Mouse (Mus musculus) forebrain, embryonic 13.5 days (tissue): ENCODE data around the gene Crtam. TPM values are rescaled to one million over a fixed set of nuclear protein-coding genes. Genes with fewer than 3 reads are reported as not detected.

Experiments used
- ATAC-seq: fragments of 200-750 bp; cut with Nextera tagmentation; 2 replicates; pipeline ENCODE4 v1.8.0; 2017
- H3K27ac ChIP-seq: fragments of 300-500 bp; sonication (generic); 2 replicates; pipeline ENCODE4 v1.5.1; 2015; ENCODE audit warnings: inconsistent platforms, mild to moderate bottlenecking, moderate library complexity
- H3K27me3 ChIP-seq: fragments of 300-500 bp; sonication (generic); 2 replicates; pipeline ENCODE4 v1.6.1; 2015; ENCODE audit warnings: mild to moderate bottlenecking, inconsistent platforms
- H3K36me3 ChIP-seq: fragments of 300-500 bp; sonication (generic); 2 replicates; pipeline ENCODE4 v1.6.1; 2015; ENCODE audit warnings: mild to moderate bottlenecking, inconsistent platforms; ENCODE audit not compliant: poor library complexity, severe bottlenecking
- H3K4me1 ChIP-seq: fragments of 300-500 bp; sonication (generic); 2 replicates; pipeline ENCODE4 v1.6.1; 2015; ENCODE audit warnings: inconsistent platforms
- H3K4me2 ChIP-seq: fragments of 300-500 bp; sonication (generic); 2 replicates; pipeline ENCODE4 v1.6.1; 2015; ENCODE audit warnings: inconsistent platforms, mild to moderate bottlenecking, moderate library complexity
- H3K4me3 ChIP-seq: fragments of 300-500 bp; sonication (generic); 2 replicates; pipeline ENCODE4 v1.5.1; 2015; ENCODE audit warnings: mild to moderate bottlenecking, inconsistent platforms
- H3K9ac ChIP-seq: fragments of 300-500 bp; sonication (generic); 2 replicates; pipeline ENCODE4 v1.6.1; 2015; ENCODE audit warnings: mild to moderate bottlenecking, inconsistent platforms
- H3K9me3 ChIP-seq: fragments of 300-500 bp; sonication (generic); replicated peaks from 2 replicates; pipeline ENCODE4 v1.6.1; 2016; ENCODE audit warnings: inconsistent platforms
- WGBS: fragments of 180-500 bp; shearing (Covaris S2); methylation state at CpG from one replicate; pipeline ENCODE4 v1.1.7; 2015; 5-methylcytosine and 5-hydroxymethylcytosine counted together
- polyA plus RNA-seq: library from polyadenylated mRNA; unstranded; fragments of >200 nt; fragmentation: Nextera tagmentation; extraction: Ambion mirVana; gene quantifications from 2 replicates; pipeline ENCODE4 v1.2.1, GENCODE M21; 2015

The Crtam gene
- polyA plus RNA-seq, 1 experiment from 2014 or later = not detected

GRCm38 (mm10) chr9:40948473-40948872 is 56.0 kb downstream of the Crtam start:
- H3K9ac ChIP-seq = no peak overlapping the region
- H3K4me2 ChIP-seq = no peak overlapping the region
- H3K4me1 ChIP-seq = peaks cover 5% of the 10 kb centered on the region; the same call in 1 of the 2 replicates
- 94% methylated on average over 6 of the region's 6 CpGs for WGBS
- ATAC-seq = no peak
- peaks cover 16% of the 10 kb centered on the region; the same call in 1 of the 2 replicates for H3K27me3 ChIP-seq
- no peak overlapping the region for H3K4me3 ChIP-seq
- no peaks in the 10 kb centered on the region for H3K9me3 ChIP-seq
- no peak overlapping the region for H3K27ac ChIP-seq
- H3K36me3 ChIP-seq = no peaks in the 10 kb centered on the region

- Histone ChIP-seq H3K9me3 (no peaks in the 10 kb centered on the region), H3K27ac (no peak overlapping the region), H3K9ac (no peak overlapping the region), H3K4me3 (no peak overlapping the region), H3K36me3 (no peaks in the 10 kb centered on the region), H3K4me2 (no peak overlapping the region), H3K27me3 (peaks cover 16% of the 10 kb centered on the region; the same call in 1 of the 2 replicates), H3K4me1 (peaks cover 5% of the 10 kb centered on the region; the same call in 1 of the 2 replicates)
- ATAC-seq = no peak
- WGBS = 81% methylated on average over 4 of the region's 4 CpGs
Measured at GRCm38 (mm10) chr9:40947131-40947530, 57.3 kb downstream of the Crtam start.

- ATAC-seq = no peak; the same call in 1 of the 2 replicates
- no peaks in the 10 kb centered on the region for H3K27me3 ChIP-seq
- no peaks in the 10 kb centered on the region for H3K9me3 ChIP-seq
- no peak overlapping the region for H3K9ac ChIP-seq
- H3K27ac ChIP-seq = no peak overlapping the region
- WGBS = 67% methylated on average over 7 of the region's 7 CpGs
- no peak overlapping the region for H3K4me3 ChIP-seq
- no peaks in the 10 kb centered on the region for H3K36me3 ChIP-seq
- H3K4me1 ChIP-seq = no peaks in the 10 kb centered on the region
- H3K4me2 ChIP-seq = no peak overlapping the region
Measured at GRCm38 (mm10) chr9:40937425-40937824, 67.0 kb downstream of the Crtam start.

GRCm38 (mm10) chr9:40933323-40933722 is 71.1 kb downstream of the Crtam start:
- WGBS = 67% methylated on average over 3 of the region's 3 CpGs
- no peaks in the 10 kb centered on the region for H3K36me3 ChIP-seq
- H3K4me2 ChIP-seq = no peak overlapping the region
- no peaks in the 10 kb centered on the region for H3K27me3 ChIP-seq
- H3K4me3 ChIP-seq = no peak overlapping the region
- H3K9ac ChIP-seq = no peak overlapping the region
- no peaks in the 10 kb centered on the region for H3K4me1 ChIP-seq
- no peak overlapping the region for H3K27ac ChIP-seq
- no peaks in the 10 kb centered on the region for H3K9me3 ChIP-seq
- ATAC-seq = no peak

GRCm38 (mm10) chr9:40927351-40927980 is 77.0 kb downstream of the Crtam start:
- ATAC-seq = no peak
- WGBS = 47% methylated on average over 17 of the region's 17 CpGs
- Histone ChIP-seq H3K9me3 (no peaks in the 10 kb centered on the region), H3K36me3 (no peaks in the 10 kb centered on the region), H3K4me3 (no peak overlapping the region), H3K4me1 (peaks cover 9% of the 10 kb centered on the region), H3K9ac (no peak overlapping the region), H3K4me2 (peak overlapping the region; percentile 24; the same call in 1 of the 2 replicates), H3K27ac (peak overlapping the region; percentile 49), H3K27me3 (no peaks in the 10 kb centered on the region)

Other genes starting within 250 kb of the Crtam start
- 3,030 and 3,122 TPM in 2 replicates for gene Hspa8, start 203.6 kb downstream of the Crtam start, polyA plus RNA-seq
- gene Bsx, start 130.5 kb downstream of the Crtam start, polyA plus RNA-seq = 0.69 and 1.6 TPM in 2 replicates
- gene Jhy, start 40.5 kb downstream of the Crtam start, polyA plus RNA-seq = 0.48 and 0.57 TPM in 2 replicates
- gene Ubash3b, start 157.1 kb upstream of the Crtam start, polyA plus RNA-seq = 9.7 and 9.8 TPM in 2 replicates